Mouse (Mus musculus) skeletal muscle tissue, postnatal 0 days (tissue): ENCODE data around the gene 1110017D15Rik. TPM values are rescaled to one million over a fixed set of nuclear protein-coding genes. Genes with fewer than 3 reads are reported as not detected.

ENCODE experiments used
- polyA plus RNA-seq: library from polyadenylated mRNA; unstranded; fragments of >200 nt; fragmentation: Nextera tagmentation; extraction: Ambion mirVana; gene quantifications from 2 replicates; pipeline ENCODE4 v1.2.1, GENCODE M21; 2015

Gene 1110017D15Rik
- polyA plus RNA-seq, result 0.22 and 0.44 TPM in 2 replicates

DNA sequence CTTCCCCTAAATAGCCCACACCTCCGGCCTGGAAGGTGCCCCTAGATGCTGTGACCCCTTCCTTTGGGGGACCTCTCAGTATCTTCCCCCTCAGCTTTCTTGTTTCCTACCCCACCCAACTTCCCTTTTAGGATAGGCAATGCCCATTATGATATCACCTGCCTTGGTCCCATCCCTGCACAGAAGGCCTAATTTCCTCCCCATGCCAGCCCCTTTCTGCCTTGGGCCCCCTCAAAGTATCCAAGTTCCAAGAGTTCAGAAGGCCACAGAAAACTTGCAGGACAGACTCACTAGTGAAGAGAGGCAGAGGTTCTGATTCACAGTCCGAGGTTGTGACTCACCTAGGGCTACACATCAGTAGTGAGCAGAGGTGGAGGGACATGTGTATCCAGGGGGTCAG is at the start of gene 1110017D15Rik:
1110017D15Rik (minus strand) TSS at position 101 of the 400 bp plus-strand sequence.

DNA sequence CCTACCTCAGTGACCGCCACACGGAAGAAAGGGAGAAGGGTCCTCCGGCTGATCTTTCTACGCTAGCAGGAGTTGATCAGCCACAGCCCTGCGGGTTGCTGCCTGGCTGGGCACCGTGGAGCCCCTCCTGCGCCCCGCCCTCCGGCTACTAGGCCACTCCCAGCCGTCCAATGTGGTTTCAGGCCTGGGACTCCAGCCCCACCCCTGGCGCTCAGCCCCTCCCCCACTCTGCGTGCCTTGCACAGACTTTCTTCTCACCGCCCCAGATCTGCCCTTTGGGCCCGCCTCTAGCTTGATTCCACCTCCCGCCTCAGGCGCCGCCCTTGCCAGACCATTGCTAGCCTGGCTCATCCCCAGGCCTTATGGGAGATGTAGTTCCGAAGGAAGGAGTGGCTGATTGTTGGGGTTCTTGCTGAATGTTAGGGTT is 14.1 kb downstream of the 1110017D15Rik start, which contains the start of gene AI464131:
AI464131 (minus strand) TSS at position 91 of the 427 bp plus-strand sequence.

DNA sequence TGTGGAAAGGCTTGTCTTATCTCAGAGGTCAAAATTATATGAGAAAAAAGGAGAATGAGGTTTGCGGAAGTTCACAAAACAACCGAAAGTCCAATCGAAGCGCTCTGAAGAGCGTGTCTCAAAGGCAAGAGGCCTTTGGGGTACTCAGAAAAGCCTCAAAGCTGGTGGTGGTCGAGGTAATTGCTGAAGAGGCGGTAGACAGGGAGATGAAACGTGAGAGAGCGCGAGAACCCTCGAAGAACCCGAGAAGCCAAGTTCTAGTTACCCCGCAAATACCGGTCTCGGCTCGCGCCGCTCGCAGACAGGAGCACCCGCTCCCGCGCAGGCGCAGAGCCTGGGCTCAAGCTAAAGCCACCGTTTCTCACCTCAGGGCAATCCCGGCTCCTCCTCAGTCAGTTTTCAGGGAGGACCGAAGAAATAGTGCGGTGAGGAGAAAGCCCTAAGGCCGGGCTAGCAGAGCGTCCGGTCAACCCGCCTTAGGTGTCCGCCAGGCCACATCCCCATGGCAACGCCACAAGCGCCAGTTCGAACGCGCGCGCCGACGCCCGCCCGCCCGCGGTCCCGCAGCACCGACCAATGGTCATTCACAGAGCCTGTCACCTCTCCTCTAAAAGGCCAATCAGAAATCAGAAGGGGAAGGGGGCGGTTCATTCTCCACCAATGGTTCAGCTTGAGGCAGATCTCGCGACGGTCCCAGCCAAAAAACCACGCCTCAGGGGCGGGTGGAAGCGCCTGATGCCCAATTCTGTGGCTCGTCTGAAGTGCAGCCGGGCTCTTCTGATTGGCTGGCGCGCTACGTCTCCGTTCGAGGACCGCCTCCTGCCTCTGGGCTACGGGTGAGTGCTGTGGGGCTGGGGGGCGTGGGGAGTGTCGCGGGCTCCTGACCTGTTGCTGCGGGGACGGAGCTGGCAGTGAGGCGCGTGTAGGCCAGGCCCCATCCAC is 52.5 kb downstream of the 1110017D15Rik start, which contains the start of the genes Kif24 and Nudt2:
Kif24 (minus strand) TSS at position 543 of the 942 bp plus-strand sequence.
Nudt2 (plus strand) TSS at position 807 of the 942 bp plus-strand sequence.

Other genes with a start within 250 kb of the 1110017D15Rik start
- 44.9 and 49.9 TPM in 2 replicates for gene Ubap2, start 242.2 kb downstream of the 1110017D15Rik start, polyA plus RNA-seq
- 31.7 and 32.0 TPM in 2 replicates for gene Dcaf12, start 202.4 kb downstream of the 1110017D15Rik start, polyA plus RNA-seq
- gene Ubap1, start 168.3 kb downstream of the 1110017D15Rik start, polyA plus RNA-seq, result 36.6 and 42.9 TPM in 2 replicates
- 1.9 and 2.5 TPM in 2 replicates for gene Kif24, start 52.4 kb downstream of the 1110017D15Rik start, polyA plus RNA-seq
- gene Nudt2, start 52.2 kb downstream of the 1110017D15Rik start, polyA plus RNA-seq, result 45.8 and 49.9 TPM in 2 replicates
- gene AI464131, start 14.3 kb downstream of the 1110017D15Rik start, polyA plus RNA-seq, result 34.0 and 35.5 TPM in 2 replicates
- 4.0 and 5.8 TPM in 2 replicates for gene Fam219a, start 52.2 kb upstream of the 1110017D15Rik start, polyA plus RNA-seq
- 11.0 and 17.3 TPM in 2 replicates for gene Dnaic1, start 52.4 kb upstream of the 1110017D15Rik start, polyA plus RNA-seq
- 56.7 and 60.0 TPM in 2 replicates for gene Enho, start 123.0 kb upstream of the 1110017D15Rik start, polyA plus RNA-seq
- gene Cntfr, start 179.8 kb upstream of the 1110017D15Rik start, polyA plus RNA-seq, result 5.4 and 5.6 TPM in 2 replicates
- gene Il11ra1, start 182.7 kb upstream of the 1110017D15Rik start, polyA plus RNA-seq, result 143 and 149 TPM in 2 replicates
- 49.8 and 50.6 TPM in 2 replicates for gene Rpp25l, start 196.2 kb upstream of the 1110017D15Rik start, polyA plus RNA-seq
- 93.2 and 97.2 TPM in 2 replicates for gene Dctn3, start 205.8 kb upstream of the 1110017D15Rik start, polyA plus RNA-seq
- gene Arid3c, start 213.8 kb upstream of the 1110017D15Rik start, polyA plus RNA-seq, result not detected in 2 replicates
- gene Galt, start 237.9 kb upstream of the 1110017D15Rik start, polyA plus RNA-seq, result 40.2 and 41.9 TPM in 2 replicates
- 26.1 and 37.6 TPM in 2 replicates for gene Sigmar1, start 238.8 kb upstream of the 1110017D15Rik start, polyA plus RNA-seq